Mouse (Mus musculus) CH12.LX (cell line): ENCODE results near the gene AC134908.4. TPM values are rescaled to one million over a fixed set of nuclear protein-coding genes. Genes with fewer than 3 reads are reported as not detected.

Experiments
- DNase-seq: peaks from one replicate; pipeline ENCODE4 v3.0.0-alpha.2; 2013; ENCODE audit errors: extremely low read depth
- H3K27ac ChIP-seq: 2 replicates; pipeline ENCODE4 v1.5.1; 2012; ENCODE audit warnings: low read depth, mild to moderate bottlenecking, control low read depth, moderate library complexity; ENCODE audit not compliant: insufficient read depth
- H3K27me3 ChIP-seq: replicated peaks from 2 replicates; pipeline ENCODE3; 2012; ENCODE audit warnings: inconsistent platforms
- H3K36me3 ChIP-seq, 2 experiments: replicated peaks in 1 of 2; 2 replicates each; pipeline versions ENCODE3 to v1.6.1; 2012; ENCODE audit warnings: inconsistent platforms in 1 of 2, low read length in 1 of 2, mild to moderate bottlenecking in 1 of 2, mixed read lengths in 1 of 2, moderate library complexity in 1 of 2; ENCODE audit not compliant: control insufficient read depth in 1 of 2, insufficient read depth in 1 of 2
- H3K4me1 ChIP-seq, 2 experiments: 2 replicates each; pipeline ENCODE4 v1.6.1; 2012; ENCODE audit warnings: inconsistent platforms in 1 of 2, moderate library complexity in 1 of 2; ENCODE audit not compliant: insufficient read depth in 2 of 2, control insufficient read depth in 1 of 2
- H3K4me2 ChIP-seq: 2 replicates; pipeline ENCODE4 v1.6.1; 2012; ENCODE audit warnings: low read depth, mild to moderate bottlenecking, control low read depth; ENCODE audit not compliant: poor library complexity, insufficient read depth, severe bottlenecking
- H3K4me3 ChIP-seq, 3 experiments: fragments of 150-350 bp in 1 of 3; sonication (generic) in 1 of 3; replicated peaks in 1 of 3; 2 replicates each; pipeline versions ENCODE3 to v1.5.1; 2011 to 2012; ENCODE audit warnings: low read depth in 2 of 3, low read length in 2 of 3, mild to moderate bottlenecking in 2 of 3, moderate library complexity in 2 of 3, control low read depth in 1 of 3, improper control_type of control experiment in 1 of 3, inconsistent platforms in 1 of 3, mixed read lengths in 1 of 3; ENCODE audit not compliant: poor library complexity in 1 of 3
- H3K79me2 ChIP-seq: replicated peaks from 2 replicates; pipeline ENCODE4 v1.6.1; 2012; ENCODE audit warnings: mild to moderate bottlenecking, moderate library complexity; ENCODE audit not compliant: control insufficient read depth, poor library complexity, insufficient read depth, severe bottlenecking; ENCODE audit errors: extremely low read depth
- H3K9ac ChIP-seq: 2 replicates; pipeline ENCODE4 v1.6.1; 2012; ENCODE audit warnings: low read depth, mild to moderate bottlenecking, control low read depth, moderate library complexity; ENCODE audit not compliant: insufficient read depth
- H3K9me3 ChIP-seq: replicated peaks from 2 replicates; pipeline ENCODE3; 2012; ENCODE audit warnings: low read length, inconsistent platforms, mixed read lengths
- ETS1 ChIP-seq: conservative IDR thresholded peaks from 2 replicates; pipeline ENCODE4 v1.6.1; 2012; ENCODE audit warnings: low read depth, mild to moderate bottlenecking, inconsistent platforms, low read length, improper control_type of control experiment, moderate library complexity
- IRF4 ChIP-seq: IDR thresholded peaks from 2 replicates; pipeline ENCODE4 v1.6.1; 2014; ENCODE audit warnings: low read depth, mild to moderate bottlenecking, inconsistent platforms, low read length, improper control_type of control experiment
- MEF2A ChIP-seq: IDR thresholded peaks from 2 replicates; pipeline ENCODE4 v1.6.1; 2014; ENCODE audit warnings: low read depth, mild to moderate bottlenecking, inconsistent platforms, low read length, improper control_type of control experiment, borderline replicate concordance
- MYC ChIP-seq: IDR thresholded peaks from 2 replicates; pipeline ENCODE4 v1.6.1; 2011; ENCODE audit warnings: low read depth, mild to moderate bottlenecking, improper control_type of control experiment, low read length
- NRF1 ChIP-seq: IDR thresholded peaks from 2 replicates; pipeline ENCODE4 v1.6.1; 2014; ENCODE audit warnings: low read depth, mild to moderate bottlenecking, inconsistent platforms, low read length, improper control_type of control experiment, moderate library complexity
- RAD21 ChIP-seq: IDR thresholded peaks from 2 replicates; pipeline ENCODE4 v1.6.1; 2011; ENCODE audit warnings: low read depth, mild to moderate bottlenecking, low read length, improper control_type of control experiment, moderate library complexity
- RCOR1 ChIP-seq: conservative IDR thresholded peaks from 2 replicates; pipeline ENCODE4 v1.6.1; 2012; ENCODE audit warnings: low read depth, mild to moderate bottlenecking, inconsistent platforms, low read length, improper control_type of control experiment
- SMC3 ChIP-seq: IDR thresholded peaks from 2 replicates; pipeline ENCODE4 v1.6.1; 2011; ENCODE audit warnings: low read depth, low read length, improper control_type of control experiment
- UBTF ChIP-seq: IDR thresholded peaks from 2 replicates; pipeline ENCODE4 v1.6.1; 2012; ENCODE audit warnings: low read depth, mild to moderate bottlenecking, inconsistent platforms, low read length, improper control_type of control experiment, moderate library complexity
- USF1 ChIP-seq: IDR thresholded peaks from 2 replicates; pipeline ENCODE4 v1.6.1; 2014; ENCODE audit warnings: low read depth, mild to moderate bottlenecking, inconsistent platforms, low read length, improper control_type of control experiment
- ZC3H11A ChIP-seq: IDR thresholded peaks from 2 replicates; pipeline ENCODE4 v1.6.1; 2012; ENCODE audit warnings: low read depth, mild to moderate bottlenecking, inconsistent platforms, low read length, improper control_type of control experiment
- ZMIZ1 ChIP-seq: IDR thresholded peaks from 2 replicates; pipeline ENCODE4 v1.6.1; 2012; ENCODE audit warnings: low read depth, mild to moderate bottlenecking, inconsistent platforms, low read length, improper control_type of control experiment
- dilution Hi-C: fragments of 300-500 bp; cut with MboI; formaldehyde crosslinking; loops from 2 replicates; pipeline ENCODE4 v1.14.3; 2020; ENCODE audit warnings: low sequenced_read_pairs; ENCODE audit not compliant: extremely low pct_unique_long_range_greater_than_20kb, extremely low pct_ligation_motif_present
- in situ Hi-C: fragments of 300-500 bp; cut with MboI; formaldehyde crosslinking; loops from 3 replicates; pipeline ENCODE4 v1.14.3; 2019; ENCODE audit warnings: low sequenced_read_pairs, low pct_ligation_motif_present, low pct_unique_long_range_greater_than_20kb, mixed read lengths
- polyA plus RNA-seq: library from polyadenylated mRNA; unstranded; fragments of >175 nt; gene quantifications from 2 replicates; pipeline ENCODE4 v1.2.1, GENCODE M21; 2012; ENCODE audit warnings: low read depth; ENCODE audit not compliant: insufficient read length
- total RNA-seq, 2 experiments: library from RNA; depleted of rRNA; stranded (reverse); fragments of 300-350 nt in 1 of 2; fragments of >200 nt in 1 of 2; gene quantifications; 2 replicates each; pipeline ENCODE4 v1.2.3; 2012 to 2014

AC134908.4 gene
- total and polyA plus RNA-seq, 3 experiments, result not detected

- no peak for DNase-seq
- Histone ChIP-seq H3K4me3 (no peak overlapping the region), H3K4me1 (peaks cover 26 to 59% of the 10 kb centered on the region in 2 experiments), H3K27me3 (peaks cover 1% of the 10 kb centered on the region), H3K9me3 (no peaks in the 10 kb centered on the region), H3K9ac (no peak overlapping the region), H3K4me2 (no peak overlapping the region), H3K79me2 (peaks cover 14% of the 10 kb centered on the region), H3K27ac (no peak overlapping the region), H3K36me3 (peaks cover 49 to 70% of the 10 kb centered on the region in 2 experiments)
- TF ChIP-seq USF1 (no peak), ETS1 (no peak)
- in situ Hi-C loops, result no loop called here
- dilution Hi-C loops, result no loop called here
Measured at GRCm38 (mm10) chr17:25827546-25828222, 32.2 kb upstream of the AC134908.4 start.

- Histone ChIP-seq H3K4me3 (no peak overlapping the region), H3K27ac (no peak overlapping the region), H3K36me3 (peaks cover 49 to 70% of the 10 kb centered on the region in 2 experiments), H3K9ac (no peak overlapping the region), H3K27me3 (peaks cover 8% of the 10 kb centered on the region), H3K4me1 (peaks cover 26 to 59% of the 10 kb centered on the region in 2 experiments), H3K79me2 (peaks cover 9% of the 10 kb centered on the region), H3K4me2 (no peak overlapping the region), H3K9me3 (no peaks in the 10 kb centered on the region)
- dilution Hi-C loops (no loop called here), in situ Hi-C loops (no loop called here)
- DNase-seq, result no peak
- TF ChIP-seq ZC3H11A, result no peak
Measured at GRCm38 (mm10) chr17:25827011-25827410, 31.6 kb upstream of the AC134908.4 start.

GRCm38 (mm10) chr17:25825984-25826570 is 30.6 kb upstream of the AC134908.4 start:
- no peak overlapping the region for H3K4me2 ChIP-seq
- H3K9ac ChIP-seq, result no peak overlapping the region
- dilution Hi-C loops, result no loop called here
- no peak for DNase-seq
- no peaks in the 10 kb centered on the region for H3K9me3 ChIP-seq
- H3K27me3 ChIP-seq, result peaks cover 14% of the 10 kb centered on the region
- TF ChIP-seq MEF2A (no peak), SMC3 (no peak), ZMIZ1 (no peak), RAD21 (no peak), IRF4 (no peak), UBTF (no peak), RCOR1 (no peak), NRF1 (no peak), MYC (no peak)
- TF ChIP-seq, all 38 proteins: peak for 0
- Histone ChIP-seq H3K4me1 (peaks cover 19 to 49% of the 10 kb centered on the region in 2 experiments), H3K79me2 (peaks cover under 1% of the 10 kb centered on the region; the same call in 1 of the 2 replicates), H3K4me3 (no peak overlapping the region), H3K36me3 (peaks cover 43 to 61% of the 10 kb centered on the region in 2 experiments), H3K27ac (no peak overlapping the region)
- in situ Hi-C loops, result no loop called here
